Mouse (Mus musculus) MEL (cell line): ENCODE measurements around the gene Tesk2. TPM values are rescaled to one million over a fixed set of nuclear protein-coding genes. Genes with fewer than 3 reads are reported as not detected.

ENCODE experiments used
- DNase-seq: peaks from one replicate; pipeline ENCODE4 v3.0.0; 2011; ENCODE audit warnings: low read depth, low spot score
- H3K27ac ChIP-seq: 2 replicates; pipeline ENCODE4 v1.5.1; 2012; ENCODE audit warnings: low read depth, mild to moderate bottlenecking, control low read depth, low read length, moderate library complexity; ENCODE audit not compliant: control insufficient read depth
- H3K27me3 ChIP-seq, 2 experiments: fragments of 150-350 bp in 1 of 2; sonication (generic) in 1 of 2; 2 replicates each; pipeline ENCODE4 v1.6.1; 2012; ENCODE audit warnings: low read length in 2 of 2, mild to moderate bottlenecking in 2 of 2, improper control_type of control experiment in 1 of 2, moderate library complexity in 1 of 2; ENCODE audit not compliant: insufficient read depth in 2 of 2, control insufficient read depth in 1 of 2
- H3K36me3 ChIP-seq, 2 experiments: 2 replicates each; pipeline ENCODE4 v1.6.1; 2012 to 2014; ENCODE audit warnings: low read length in 2 of 2, improper control_type of control experiment in 1 of 2, inconsistent platforms in 1 of 2, mild to moderate bottlenecking in 1 of 2; ENCODE audit not compliant: insufficient read depth in 2 of 2, control insufficient read depth in 1 of 2
- H3K4me1 ChIP-seq, 2 experiments: fragments of 150-350 bp in 1 of 2; sonication (generic) in 1 of 2; 2 replicates each; pipeline ENCODE4 v1.6.1; 2012; ENCODE audit warnings: low read length in 2 of 2, improper control_type of control experiment in 1 of 2, mild to moderate bottlenecking in 1 of 2; ENCODE audit not compliant: insufficient read depth in 2 of 2, control insufficient read depth in 1 of 2
- H3K4me3 ChIP-seq, 2 experiments: fragments of 150-350 bp in 1 of 2; sonication (generic) in 1 of 2; 2 replicates each; pipeline ENCODE4 v1.5.1; 2012; ENCODE audit warnings: low read depth in 2 of 2, low read length in 2 of 2, mild to moderate bottlenecking in 2 of 2, moderate library complexity in 2 of 2, control low read depth in 1 of 2, improper control_type of control experiment in 1 of 2; ENCODE audit not compliant: control insufficient read depth in 1 of 2, insufficient read depth in 1 of 2
- H3K79me2 ChIP-seq: 2 replicates; pipeline ENCODE4 v1.6.1; 2012; ENCODE audit warnings: mild to moderate bottlenecking, low read length, moderate library complexity; ENCODE audit not compliant: control insufficient read depth, poor library complexity, insufficient read depth
- H3K9ac ChIP-seq: 2 replicates; pipeline ENCODE4 v1.6.1; 2012; ENCODE audit warnings: low read depth, mild to moderate bottlenecking, control low read depth, low read length, moderate library complexity; ENCODE audit not compliant: control insufficient read depth, poor library complexity, severe bottlenecking
- H3K9me3 ChIP-seq: fragments of 150-350 bp; sonication (generic); replicated peaks from 2 replicates; pipeline ENCODE4 v1.6.1; 2012; ENCODE audit warnings: mild to moderate bottlenecking, low read length, improper control_type of control experiment, moderate library complexity; ENCODE audit not compliant: insufficient read depth
- BHLHE40 ChIP-seq: IDR thresholded peaks from 2 replicates; pipeline ENCODE4 v1.6.1; 2012; ENCODE audit warnings: low read depth, mild to moderate bottlenecking, inconsistent platforms, low read length, improper control_type of control experiment, borderline replicate concordance
- CHD1 ChIP-seq: IDR thresholded peaks from 2 replicates; pipeline ENCODE4 v1.6.1; 2012; ENCODE audit warnings: low read depth, mild to moderate bottlenecking, inconsistent platforms, low read length, improper control_type of control experiment
- CHD2 ChIP-seq: IDR thresholded peaks from 2 replicates; pipeline ENCODE4 v1.6.1; 2011; ENCODE audit warnings: low read length, improper control_type of control experiment
- ELF1 ChIP-seq: IDR thresholded peaks from 2 replicates; pipeline ENCODE4 v1.6.1; 2014; ENCODE audit warnings: low read depth, mild to moderate bottlenecking, inconsistent platforms, low read length, improper control_type of control experiment, moderate library complexity
- EP300 ChIP-seq, 2 experiments: IDR thresholded peaks; 2 replicates each; pipeline ENCODE4 v1.6.1; 2011; ENCODE audit warnings: improper control_type of control experiment in 2 of 2, low read length in 2 of 2, low read depth in 1 of 2, mild to moderate bottlenecking in 1 of 2
- GABPA ChIP-seq: IDR thresholded peaks from 2 replicates; pipeline ENCODE4 v1.6.1; 2012; ENCODE audit warnings: low read depth, mild to moderate bottlenecking, inconsistent platforms, low read length, improper control_type of control experiment, moderate library complexity
- GATA1 ChIP-seq: IDR thresholded peaks from 2 replicates; pipeline ENCODE4 v1.6.1; 2011; ENCODE audit warnings: low read depth, low read length, improper control_type of control experiment
- KAT2A ChIP-seq: conservative IDR thresholded peaks from 2 replicates; pipeline ENCODE4 v1.6.1; 2012; ENCODE audit warnings: low read depth, low read length, improper control_type of control experiment, inconsistent platforms
- MAFK ChIP-seq: IDR thresholded peaks from 2 replicates; pipeline ENCODE4 v1.6.1; 2011; ENCODE audit warnings: low read depth, mild to moderate bottlenecking, low read length, improper control_type of control experiment, borderline replicate concordance
- MAZ ChIP-seq: IDR thresholded peaks from 2 replicates; pipeline ENCODE4 v1.6.1; 2012; ENCODE audit warnings: low read depth, mild to moderate bottlenecking, inconsistent platforms, low read length, improper control_type of control experiment
- MEF2A ChIP-seq: IDR thresholded peaks from 2 replicates; pipeline ENCODE4 v1.6.1; 2014; ENCODE audit warnings: low read depth, mild to moderate bottlenecking, inconsistent platforms, low read length, improper control_type of control experiment; ENCODE audit not compliant: poor library complexity, insufficient replicate concordance, severe bottlenecking; ENCODE audit errors: extremely low read depth
- MXI1 ChIP-seq: IDR thresholded peaks from 2 replicates; pipeline ENCODE4 v1.6.1; 2011; ENCODE audit warnings: mild to moderate bottlenecking, low read depth, low read length, improper control_type of control experiment
- MYC ChIP-seq: IDR thresholded peaks from 2 replicates; pipeline ENCODE4 v1.6.1; 2011; ENCODE audit warnings: low read depth, mild to moderate bottlenecking, low read length, improper control_type of control experiment, moderate library complexity
- NRF1 ChIP-seq: IDR thresholded peaks from 2 replicates; pipeline ENCODE4 v1.6.1; 2014; ENCODE audit warnings: low read depth, mild to moderate bottlenecking, inconsistent platforms, low read length, improper control_type of control experiment, moderate library complexity; ENCODE audit not compliant: poor library complexity, insufficient read depth, severe bottlenecking
- POLR2AphosphoS5 ChIP-seq: IDR thresholded peaks from 2 replicates; pipeline ENCODE4 v1.6.1; 2012; ENCODE audit warnings: low read depth, borderline replicate concordance, mild to moderate bottlenecking, inconsistent platforms, low read length, moderate library complexity, mixed read lengths
- SIN3A ChIP-seq: IDR thresholded peaks from 2 replicates; pipeline ENCODE4 v1.6.1; 2012; ENCODE audit warnings: low read length, improper control_type of control experiment, inconsistent platforms
- TCF12 ChIP-seq: IDR thresholded peaks from 2 replicates; pipeline ENCODE4 v1.6.1; 2014; ENCODE audit warnings: low read depth, mild to moderate bottlenecking, inconsistent platforms, low read length, improper control_type of control experiment, moderate library complexity
- UBTF ChIP-seq: IDR thresholded peaks from 2 replicates; pipeline ENCODE4 v1.6.1; 2012; ENCODE audit warnings: low read depth, mild to moderate bottlenecking, inconsistent platforms, low read length, improper control_type of control experiment, moderate library complexity, borderline replicate concordance; ENCODE audit not compliant: insufficient read depth
- USF2 ChIP-seq, 2 experiments: IDR thresholded peaks; 2 replicates each; pipeline ENCODE4 v1.6.1; 2011 to 2012; ENCODE audit warnings: improper control_type of control experiment in 2 of 2, low read length in 2 of 2, borderline replicate concordance in 1 of 2, inconsistent platforms in 1 of 2, low read depth in 1 of 2, mild to moderate bottlenecking in 1 of 2; ENCODE audit not compliant: insufficient read depth in 1 of 2
- ZKSCAN1 ChIP-seq: IDR thresholded peaks from 2 replicates; pipeline ENCODE4 v1.6.1; 2012; ENCODE audit warnings: low read depth, mild to moderate bottlenecking, inconsistent platforms, low read length, improper control_type of control experiment, moderate library complexity
- ZMIZ1 ChIP-seq: IDR thresholded peaks from 2 replicates; pipeline ENCODE4 v1.6.1; 2012; ENCODE audit warnings: low read depth, mild to moderate bottlenecking, inconsistent platforms, low read length, improper control_type of control experiment, moderate library complexity
- polyA plus RNA-seq, 2 experiments: library from polyadenylated mRNA; stranded (reverse) in 1 of 2; unstranded in 1 of 2; fragments of >175 nt in 1 of 2; fragments of >200 nt in 1 of 2; gene quantifications; 2 replicates each; pipeline versions ENCODE4 v1.2.1 to v1.2.4; 2012; ENCODE audit warnings: low replicate concordance in 2 of 2, low read depth in 1 of 2; ENCODE audit not compliant: insufficient read length in 2 of 2, insufficient read depth in 1 of 2, missing spikeins in 1 of 2
- total RNA-seq: library from RNA; depleted of rRNA; stranded (reverse); fragments of 300-350 nt; gene quantifications from 2 replicates; pipeline ENCODE4 v1.2.3, GENCODE M21; 2012

Tesk2 gene
- total and polyA plus RNA-seq, 3 experiments: 2.3 to 3.3 TPM; not detected in 1

DNA sequence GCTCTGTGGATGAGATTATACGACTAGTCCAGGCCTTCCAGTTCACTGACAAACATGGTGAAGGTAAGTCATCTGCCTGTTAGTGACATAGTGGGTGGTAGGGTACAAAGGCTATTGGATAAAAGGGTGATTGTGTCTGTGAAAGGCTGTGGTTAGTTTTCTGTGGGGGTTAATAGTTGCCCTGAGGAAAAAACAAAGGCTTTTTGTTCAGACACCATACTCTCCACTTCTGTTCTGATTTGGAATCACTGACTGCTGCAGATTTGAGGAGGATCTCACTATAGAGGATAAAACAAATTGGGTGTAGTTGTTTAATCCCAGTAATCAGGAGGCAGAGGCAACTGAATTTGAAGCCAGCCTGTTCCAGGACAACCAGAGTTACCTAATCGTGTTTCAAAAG is 27.0 kb upstream of the Tesk2 start:
- no peak overlapping the region for H3K9ac ChIP-seq
- no peak overlapping the region for H3K27ac ChIP-seq
- H3K4me1 ChIP-seq: no peaks in the 10 kb centered on the region
- DNase-seq: no peak
- H3K27me3 ChIP-seq: no peaks in the 10 kb centered on the region
- H3K36me3 ChIP-seq: peaks cover 39 to 57% of the 10 kb centered on the region in 2 experiments
- H3K4me3 ChIP-seq: no peak overlapping the region
- H3K9me3 ChIP-seq: no peaks in the 10 kb centered on the region
- H3K79me2 ChIP-seq: peaks cover 23% of the 10 kb centered on the region
- no peak for TF ChIP-seq ZMIZ1

DNA sequence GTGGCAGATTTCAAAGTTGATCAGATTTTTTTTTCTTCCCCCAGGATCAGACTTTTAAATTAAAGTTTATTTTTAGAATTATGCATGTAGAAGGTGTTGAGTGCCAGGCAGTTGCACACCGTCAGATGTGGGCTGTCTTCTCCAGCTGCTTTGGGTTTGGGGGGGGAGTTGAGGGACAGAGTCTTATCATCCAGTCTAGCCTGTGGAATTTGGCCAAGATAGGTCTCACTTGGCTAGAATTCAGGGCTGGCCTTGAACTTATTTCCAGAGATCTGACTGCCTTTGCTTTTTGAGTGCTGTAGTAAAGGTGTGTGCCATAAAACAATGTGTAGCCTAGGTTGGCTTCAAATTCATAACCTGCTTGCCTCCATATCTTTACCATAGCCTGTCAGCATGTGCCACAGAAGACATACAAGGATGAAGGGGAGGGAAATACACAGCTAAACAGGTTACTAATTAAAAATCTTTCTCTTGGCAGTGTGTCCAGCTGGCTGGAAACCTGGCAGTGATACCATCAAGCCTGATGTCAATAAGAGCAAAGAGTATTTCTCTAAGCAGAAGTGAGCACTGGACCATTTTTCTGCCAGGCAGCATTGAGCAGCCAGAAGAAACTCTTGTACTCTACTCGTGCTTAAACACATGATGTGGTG is 21.9 kb upstream of the Tesk2 start:
- Histone ChIP-seq H3K4me1 (no peaks in the 10 kb centered on the region), H3K9me3 (no peaks in the 10 kb centered on the region), H3K4me3 (no peak overlapping the region), H3K9ac (no peak overlapping the region), H3K27ac (no peak overlapping the region), H3K27me3 (no peaks in the 10 kb centered on the region), H3K79me2 (peaks cover 4% of the 10 kb centered on the region; the same call in 1 of the 2 replicates), H3K36me3 (peaks cover 21 to 37% of the 10 kb centered on the region in 2 experiments)
- TF ChIP-seq MAFK: no peak
- TF ChIP-seq CHD1: no peak
- no peak for TF ChIP-seq GATA1
- TF ChIP-seq KAT2A: no peak
- TF ChIP-seq BHLHE40: no peak
- TF ChIP-seq SIN3A: no peak
- TF ChIP-seq ZKSCAN1: no peak
- no peak for TF ChIP-seq MXI1
- TF ChIP-seq NRF1: no peak
- no peak for TF ChIP-seq CHD2
- TF ChIP-seq MYC: no peak
- TF ChIP-seq TCF12: no peak
- TF ChIP-seq UBTF: no peak
- TF ChIP-seq USF2 (IDR thresholded peaks at IDR 0.05; ENCODE audit: borderline replicate concordance in 1 of 2, insufficient read depth in 1 of 2, low read depth in 1 of 2, low read length in 2 of 2): no peak
- TF ChIP-seq GABPA: no peak
- TF ChIP-seq MEF2A: no peak
- no peak for TF ChIP-seq ELF1
- TF ChIP-seq POLR2AphosphoS5: no peak
- no peak for TF ChIP-seq EP300 (IDR thresholded peaks at IDR 0.05; ENCODE audit: low read depth in 1 of 2, low read length in 2 of 2)
- TF ChIP-seq MAZ: no peak
- no peak for DNase-seq
